Mouse (Mus musculus): ENCODE measurements at regions not wholly inside any gene's neighbourhood (a gene's known extent, or its start where the extent isn't known, plus 50 kb on each side); places are given as distances from the start of the nearest gene placed in this dataset.

DNA sequence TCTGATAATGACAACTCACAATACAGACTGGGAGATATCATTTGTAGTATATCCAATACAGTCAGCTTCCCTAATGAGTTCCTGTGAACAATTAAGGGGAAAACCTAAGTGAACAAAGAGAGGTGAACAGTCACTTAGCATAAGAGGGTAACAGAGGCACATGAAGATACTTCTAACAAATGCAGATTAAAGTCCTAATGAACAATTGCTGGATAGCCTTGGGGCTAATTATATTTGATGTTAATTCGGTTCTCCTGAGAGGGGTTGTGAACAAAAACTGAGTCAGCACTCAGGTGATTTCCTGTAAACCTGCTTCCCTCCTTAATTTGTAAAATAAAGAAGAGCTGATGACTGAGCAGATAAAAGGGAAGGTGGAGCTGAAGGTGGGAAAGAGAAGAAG is 1672.1 kb downstream of the 4930444P10Rik start:
- Histone ChIP-seq H3K4me1 (ENCODE audit: control insufficient read depth, insufficient read depth, insufficient read length) (no peaks in the 10 kb centered on the region), H3K27me3 (ENCODE audit: control insufficient read depth, insufficient read depth, low read length) (no peaks in the 10 kb centered on the region), H3K36me3 (ENCODE audit: control insufficient read depth, insufficient read depth, low read length) (no peaks in the 10 kb centered on the region), H3K4me3 (ENCODE audit: extremely low read depth, insufficient read depth, insufficient read length) (no peak overlapping the region), H3K27ac (ENCODE audit: insufficient read depth, low read length) (no peak overlapping the region)
- no peak for TF ChIP-seq POLR2A (IDR thresholded peaks at IDR 0.05; ENCODE audit: low read depth, low read length)
- no peak for TF ChIP-seq CTCF (IDR thresholded peaks at IDR 0.05; ENCODE audit: extremely low read depth, insufficient read depth, insufficient read length, insufficient replicate concordance)
- WGBS = 75% methylated on average over 1 of the region's 1 CpGs
- no peak for DNase-seq (ENCODE audit: low read depth in 1 of 2, low spot score in 2 of 2)

DNA sequence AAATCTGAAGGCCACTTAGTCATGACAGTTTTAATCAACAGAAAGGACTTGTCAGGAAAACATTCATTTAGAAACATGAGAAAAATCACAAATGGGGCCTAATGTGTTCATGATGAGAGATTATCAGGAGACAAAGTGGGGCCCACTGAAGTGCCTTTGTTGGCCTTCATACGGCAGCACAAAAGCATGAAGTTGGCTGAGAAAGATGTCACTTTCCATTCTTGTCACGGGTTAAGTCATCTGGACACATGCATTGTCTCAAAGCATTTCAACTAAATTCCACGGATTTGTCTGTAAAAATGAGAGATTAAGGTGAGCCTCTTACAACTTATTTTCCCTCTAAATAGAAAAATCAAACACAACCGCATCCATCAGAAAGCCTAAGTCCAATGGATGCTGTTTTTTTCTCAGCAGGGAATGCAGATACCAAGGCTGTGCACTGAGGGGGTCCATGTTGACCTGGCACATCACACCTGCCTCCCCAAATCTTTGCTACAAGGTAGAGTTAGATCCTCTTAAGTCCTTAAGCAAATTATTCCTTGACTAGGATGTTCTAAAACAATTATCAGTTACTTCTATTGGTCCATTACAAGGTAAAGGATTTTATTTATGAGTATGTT is 1679.2 kb downstream of the 4930444P10Rik start:
- H3K4me1 ChIP-seq (ENCODE audit: control insufficient read depth, insufficient read depth, insufficient read length) = no peaks in the 10 kb centered on the region
- H3K27ac ChIP-seq (ENCODE audit: insufficient read depth, low read length) = no peak overlapping the region
- H3K36me3 ChIP-seq (ENCODE audit: control insufficient read depth, insufficient read depth, low read length) = no peaks in the 10 kb centered on the region
- 87% methylated on average over 4 of the region's 4 CpGs for WGBS
- H3K4me3 ChIP-seq (ENCODE audit: extremely low read depth, insufficient read depth, insufficient read length) = no peak overlapping the region
- TF ChIP-seq POLR2A (IDR thresholded peaks at IDR 0.05; ENCODE audit: low read depth, low read length) (no peak), CTCF (IDR thresholded peaks at IDR 0.05; ENCODE audit: extremely low read depth, insufficient read depth, insufficient read length, insufficient replicate concordance) (no peak)
- H3K27me3 ChIP-seq (ENCODE audit: control insufficient read depth, insufficient read depth, low read length) = no peaks in the 10 kb centered on the region
- no peak for DNase-seq (ENCODE audit: low read depth in 1 of 2, low spot score in 2 of 2)

DNA sequence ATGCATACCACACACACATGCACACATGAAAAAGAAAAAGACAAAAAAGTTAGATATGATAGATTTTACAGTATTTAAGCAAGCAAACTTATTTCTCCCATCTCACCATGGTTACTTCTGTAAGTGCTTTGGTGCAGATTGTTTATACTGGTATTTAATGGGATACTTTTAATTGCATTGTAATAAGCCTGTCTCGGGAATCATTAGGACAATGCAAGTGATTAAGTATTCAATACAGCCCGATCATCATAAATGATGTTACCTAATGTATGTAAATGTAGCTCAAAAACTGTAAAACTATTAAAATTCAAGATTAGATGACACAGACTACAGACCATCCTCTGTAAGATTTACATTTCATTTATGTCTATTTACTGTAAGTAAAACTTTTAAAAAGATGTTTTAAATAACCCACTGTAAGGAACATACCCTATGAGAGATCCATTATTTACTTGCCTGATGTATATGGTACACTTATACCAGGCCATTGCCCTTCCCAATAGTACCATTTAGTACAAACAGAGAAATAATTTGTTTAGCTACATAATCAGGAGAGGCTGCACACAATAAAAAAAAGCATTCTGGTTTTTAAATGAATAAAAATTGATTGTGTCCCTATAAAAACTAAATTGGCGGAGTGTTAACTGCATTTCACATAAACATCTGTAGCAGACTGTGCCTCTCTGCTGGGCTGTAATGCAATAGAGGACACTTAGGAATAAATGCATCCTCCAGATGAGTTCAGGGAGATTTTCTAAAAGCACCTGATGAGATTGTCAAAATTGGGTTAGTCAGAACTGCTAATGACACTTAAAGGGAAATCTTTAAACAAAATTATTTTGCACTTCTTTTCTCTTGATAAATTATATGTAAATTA is 1722.9 kb downstream of the 4930444P10Rik start:
- WGBS = 89% methylated on average over 3 of the region's 3 CpGs

DNA sequence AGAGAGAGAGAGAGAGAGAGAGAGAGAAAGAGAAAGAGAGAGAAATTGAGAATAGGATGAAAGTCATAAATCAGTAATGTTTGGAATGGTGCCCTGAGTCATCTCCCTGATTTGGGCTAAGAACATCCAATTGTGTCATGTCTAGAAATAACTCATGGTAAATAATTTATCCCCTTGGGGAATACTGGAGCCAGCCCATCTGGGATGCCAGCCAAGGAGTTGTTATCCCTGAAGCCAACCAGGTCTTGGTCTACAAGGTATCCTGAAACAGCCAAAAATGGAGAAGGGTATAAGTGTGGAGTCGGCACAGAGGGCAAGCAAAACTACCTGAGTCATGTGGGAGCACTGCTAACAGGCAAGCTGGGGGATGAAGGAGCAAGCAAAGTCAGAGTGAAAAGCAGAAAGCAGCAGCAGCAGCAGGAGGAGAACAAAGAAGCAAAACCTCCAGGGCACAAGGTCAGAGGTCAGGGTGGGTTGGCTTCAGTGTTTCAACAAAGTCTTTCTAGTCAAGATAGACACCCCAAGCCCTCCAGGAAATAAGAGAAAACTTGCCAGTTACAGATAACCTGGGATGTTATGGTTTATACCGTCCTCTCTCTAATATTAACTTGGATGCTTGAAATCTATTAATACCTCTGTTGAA is 1733.0 kb downstream of the 4930444P10Rik start:
- H3K4me3 ChIP-seq (ENCODE audit: extremely low read depth, insufficient read depth, insufficient read length) = no peak overlapping the region
- H3K4me1 ChIP-seq (ENCODE audit: control insufficient read depth, insufficient read depth, insufficient read length) = no peaks in the 10 kb centered on the region
- H3K36me3 ChIP-seq (ENCODE audit: control insufficient read depth, insufficient read depth, low read length) = no peaks in the 10 kb centered on the region
- no peaks in the 10 kb centered on the region for H3K27me3 ChIP-seq (ENCODE audit: control insufficient read depth, insufficient read depth, low read length)
- TF ChIP-seq POLR2A (IDR thresholded peaks at IDR 0.05; ENCODE audit: low read depth, low read length) = no peak
- no peak for TF ChIP-seq CTCF (IDR thresholded peaks at IDR 0.05; ENCODE audit: extremely low read depth, insufficient read depth, insufficient read length, insufficient replicate concordance)
- WGBS = 86% methylated on average over 2 of the region's 2 CpGs
- DNase-seq (ENCODE audit: low read depth in 1 of 2, low spot score in 2 of 2) = no peak
- H3K27ac ChIP-seq (ENCODE audit: insufficient read depth, low read length) = no peak overlapping the region

More for the DNA sequence above, 1722.9 kb downstream of the 4930444P10Rik start:
- TF ChIP-seq POLR2A (IDR thresholded peaks at IDR 0.05; ENCODE audit: low read depth, low read length) = no peak
- no peak for TF ChIP-seq CTCF (IDR thresholded peaks at IDR 0.05; ENCODE audit: extremely low read depth, insufficient read depth, insufficient read length, insufficient replicate concordance)
- Histone ChIP-seq H3K27ac (ENCODE audit: insufficient read depth, low read length) (no peak overlapping the region), H3K4me1 (ENCODE audit: control insufficient read depth, insufficient read depth, insufficient read length) (no peaks in the 10 kb centered on the region), H3K27me3 (ENCODE audit: control insufficient read depth, insufficient read depth, low read length) (no peaks in the 10 kb centered on the region), H3K36me3 (ENCODE audit: control insufficient read depth, insufficient read depth, low read length) (no peaks in the 10 kb centered on the region), H3K4me3 (ENCODE audit: extremely low read depth, insufficient read depth, insufficient read length) (no peak overlapping the region)
- DNase-seq (ENCODE audit: low read depth in 1 of 2, low spot score in 2 of 2) = no peak
